Mouse (Mus musculus): ENCODE measurements at regions not wholly inside any gene's neighbourhood (a gene's known extent, or its start where the extent isn't known, plus 50 kb on each side); places are given as distances from the start of the nearest gene placed in this dataset.

GRCm38 (mm10) chr8:84336376-84336775 lies 51.9 kb upstream of the Cacna1a start:
- DNase-seq: no peak

GRCm38 (mm10) chr8:84334333-84334732 lies 53.9 kb upstream of the Cacna1a start:
- DNase-seq: peak; percentile 9 to 26
- intact Hi-C loops (cut with DNase I): no loop called here

More at GRCm38 (mm10) chr8:84336376-84336775, 51.9 kb upstream of the Cacna1a start:
- intact Hi-C loops (cut with DNase I): loop anchor here (5.0 kb wide), 1 partner anchor 34 kb away; no protein-coding TSS in a partner anchor

DNA sequence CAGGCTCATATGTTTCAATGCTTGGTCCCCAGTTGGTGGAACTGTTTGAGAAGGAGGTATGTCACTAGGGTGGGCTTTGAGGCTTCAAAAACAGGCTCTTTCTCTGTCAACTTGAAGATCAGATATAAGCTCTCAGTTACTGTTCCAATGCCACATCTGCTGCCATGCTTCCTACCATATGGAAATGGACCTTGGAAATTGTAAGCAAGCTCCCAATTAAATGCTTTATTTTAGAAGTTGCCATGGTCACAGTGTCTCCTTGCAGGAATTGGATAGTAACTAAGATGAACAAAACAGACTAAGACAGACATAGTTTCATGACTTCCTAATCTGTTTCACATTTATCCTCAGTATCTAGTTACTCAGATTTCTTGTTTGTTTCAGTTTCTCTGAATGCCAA lies 56.7 kb upstream of the Cacna1a start:
- DNase-seq: no peak
- intact Hi-C loops (cut with DNase I): no loop called here

- intact Hi-C loops (cut with DNase I): no loop called here
- DNase-seq: no peak
Observed at GRCm38 (mm10) chr8:84329535-84329934, 58.7 kb upstream of the Cacna1a start.

DNA sequence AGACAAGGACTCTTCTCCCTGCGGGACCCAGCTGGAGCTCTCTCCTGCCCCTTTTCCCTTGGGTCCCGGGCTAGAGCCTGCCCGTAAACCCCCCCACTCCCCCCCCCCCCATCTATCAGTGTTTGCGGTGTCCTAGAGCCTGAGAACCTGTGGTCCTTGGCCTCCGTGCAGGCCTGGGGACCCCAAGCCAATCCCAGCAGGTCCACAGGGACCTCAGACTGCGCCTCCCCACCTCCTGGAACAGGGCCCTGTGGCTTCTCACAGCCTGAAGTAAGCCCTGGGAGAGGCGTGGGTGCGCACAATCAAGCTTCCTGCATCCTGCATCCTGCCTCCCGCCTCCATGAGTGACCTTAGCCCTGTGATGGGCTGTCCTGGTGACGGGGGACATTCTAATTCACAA lies 52.6 kb upstream of the Ccdc130 start:
- intact Hi-C loops (cut with DNase I): no loop called here
- DNase-seq: peak; percentile 24 to 42

GRCm38 (mm10) chr8:84321841-84322240 lies 51.7 kb upstream of the Ccdc130 start:
- no peak for DNase-seq
- intact Hi-C loops (cut with DNase I): no loop called here

Measured in heart, postnatal 36 days (tissue).